In the genomic region with DNA sequence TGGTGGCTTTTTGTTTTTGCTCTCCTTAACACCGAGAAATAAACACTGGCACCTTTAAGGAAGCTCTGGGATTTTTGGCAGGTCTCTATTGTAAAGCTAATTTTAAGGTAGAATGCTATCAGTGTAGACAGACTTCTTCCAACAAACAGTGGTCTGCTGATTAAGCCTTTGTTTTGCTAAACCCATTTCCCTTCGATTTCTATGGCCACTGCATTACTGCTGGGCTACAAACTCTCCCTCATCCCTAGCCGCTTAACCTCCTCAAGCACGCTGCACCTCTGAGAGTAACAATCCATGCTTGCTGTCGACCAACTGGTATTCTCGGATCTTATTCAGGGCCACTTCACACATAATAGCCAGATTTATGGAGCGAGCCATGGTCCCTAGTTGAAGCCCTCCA, we compare ENCODE assay signal across 8 mouse cellular contexts. TPM values are rescaled to one million over a fixed set of nuclear protein-coding genes. Genes with fewer than 3 reads are reported as not detected.
DNase-seq lines count a peak whose midpoint lies in the region; ATAC-seq lines count a peak whose summit lies in the region.
"Had no signal": no experiment of that assay in that cellular context is flagged by ENCODE, and none has a peak within 500 bp of the region (broad histone marks: within the 10 kb centered on the region; RNA-seq: fewer than 3 reads in every experiment).

No protein-coding gene starts in this region.

- peak overlapping the region; percentile 92 for H3K4me3 ChIP-seq in neural tube, embryonic 11.5 days (ENCODE audit: low read depth, low read length)
- peak overlapping the region; percentile 98 for H3K4me3 ChIP-seq in forebrain, embryonic 10.5 days
- H3K4me3 ChIP-seq in liver, embryonic 13.5 days (replicated peaks), result peak overlapping the region; percentile 84

- peaks cover 5% of the 10 kb centered on the region; the same call in 1 of the 2 replicates for H3K4me1 ChIP-seq in neural tube, embryonic 11.5 days (ENCODE audit: control insufficient read depth, insufficient read depth, low read length)
- H3K4me1 ChIP-seq in forebrain, embryonic 10.5 days, result peaks cover 35% of the 10 kb centered on the region
- peaks cover 38% of the 10 kb centered on the region for H3K4me1 ChIP-seq in liver, embryonic 13.5 days (replicated peaks)

- 12% methylated on average over 7 of the region's 7 CpGs for WGBS in neural tube, embryonic 11.5 days
- WGBS in forebrain, embryonic 10.5 days, result 12% methylated on average over 7 of the region's 7 CpGs
- WGBS in liver, embryonic 13.5 days (ENCODE audit: insufficient replicate concordance), result 12% methylated on average over 7 of the region's 7 CpGs

- no peaks in the 10 kb centered on the region for H3K27me3 ChIP-seq in neural tube, embryonic 11.5 days (ENCODE audit: control insufficient read depth, insufficient read depth, low read length)
- H3K27me3 ChIP-seq in forebrain, embryonic 10.5 days (ENCODE audit: poor library complexity, severe bottlenecking), result no peaks in the 10 kb centered on the region
- H3K27me3 ChIP-seq in liver, embryonic 13.5 days, result no peaks in the 10 kb centered on the region

- H3K9me3 ChIP-seq in neural tube, embryonic 11.5 days (ENCODE audit: control insufficient read depth, low read length), result no peaks in the 10 kb centered on the region
- no peaks in the 10 kb centered on the region for H3K9me3 ChIP-seq in forebrain, embryonic 10.5 days
- no peaks in the 10 kb centered on the region for H3K9me3 ChIP-seq in liver, embryonic 13.5 days (replicated peaks)

- ATAC-seq in neural tube, embryonic 11.5 days (ENCODE audit: insufficient read depth, low FRiP score, low TSS enrichment), result no peak
- ATAC-seq in liver, embryonic 13.5 days (ENCODE audit: low read depth), result no peak

- peak overlapping the region; percentile 98 for H3K4me2 ChIP-seq in neural tube, embryonic 11.5 days (ENCODE audit: low read depth)
- peak overlapping the region; percentile 99 for H3K4me2 ChIP-seq in liver, embryonic 13.5 days

- H3K36me3 ChIP-seq in neural tube, embryonic 11.5 days (ENCODE audit: control insufficient read depth, insufficient read depth, low read length), result no peaks in the 10 kb centered on the region
- peaks cover 11% of the 10 kb centered on the region for H3K36me3 ChIP-seq in forebrain, embryonic 10.5 days (replicated peaks)
- peaks cover 4% of the 10 kb centered on the region for H3K36me3 ChIP-seq in liver, embryonic 13.5 days

- no peak for DNase-seq in neural tube, embryonic 11.5 days (ENCODE audit: low spot score)
- no peak for DNase-seq in neural tube, embryonic 10.5 days (ENCODE audit: extremely low spot score, low spot score)
- DNase-seq in forebrain, embryonic 10.5 days (ENCODE audit: extremely low spot score, low spot score), result peak; percentile 25
- DNase-seq in liver, embryonic 13.5 days, result no peak
- no peak for DNase-seq in urinary bladder, postnatal 36 days (ENCODE audit: low spot score in 2 of 2)
- no peak for DNase-seq in gastrocnemius, adult 8-10 months (ENCODE audit: low spot score in 2 of 2)
- no peak for DNase-seq in layer of hippocampus, adult 8-10 months (ENCODE audit: low spot score in 2 of 2)
- DNase-seq: thymus, adult 2 months had no signal

- peak overlapping the region; percentile 26 for H3K9ac ChIP-seq in neural tube, embryonic 11.5 days (ENCODE audit: low read length)
- H3K9ac ChIP-seq in liver, embryonic 13.5 days, result peak overlapping the region; percentile 95

- H3K27ac ChIP-seq in neural tube, embryonic 11.5 days (ENCODE audit: low read depth, low read length), result no peak overlapping the region
- H3K27ac ChIP-seq in forebrain, embryonic 10.5 days, result peak overlapping the region; percentile 99
- H3K27ac ChIP-seq in liver, embryonic 13.5 days, result peak overlapping the region; percentile 99; the same call in 1 of the 2 replicates

RNA-seq across cellular contexts. Expression of a gene that starts 1.3 kb away (rescaled TPM):
- 15.8 and 17.1 TPM in 2 replicates for polyA plus RNA-seq in neural tube, embryonic 11.5 days (2014; fragmentation: Nextera tagmentation; extraction: Ambion mirVana)
- polyA plus RNA-seq in forebrain, embryonic 10.5 days (2016; fragmentation: Nextera tagmentation; extraction: Ambion mirVana), result 14.2 and 14.3 TPM in 2 replicates
- polyA plus RNA-seq in liver, embryonic 13.5 days (2015; fragmentation: Nextera tagmentation; extraction: Ambion mirVana), result 6.0 and 6.5 TPM in 2 replicates
- total RNA-seq in gastrocnemius, adult 8-10 months (2022), result 10 to 100 TPM; 66.1 to 80.3 (median 73.0) TPM
- 10 to 100 TPM; 33.8 to 37.9 (median 35.9) TPM for total RNA-seq in layer of hippocampus, adult 8-10 months (2022)

RNA-seq across cellular contexts. Expression of a gene that starts 18.5 kb away (rescaled TPM):
- 69.4 and 75.1 TPM in 2 replicates for polyA plus RNA-seq in neural tube, embryonic 11.5 days (2014; fragmentation: Nextera tagmentation; extraction: Ambion mirVana)
- polyA plus RNA-seq in forebrain, embryonic 10.5 days (2016; fragmentation: Nextera tagmentation; extraction: Ambion mirVana), result 72.6 and 75.2 TPM in 2 replicates
- 39.6 and 40.2 TPM in 2 replicates for polyA plus RNA-seq in liver, embryonic 13.5 days (2015; fragmentation: Nextera tagmentation; extraction: Ambion mirVana)
- 10 to 100 TPM; 35.9 to 42.5 (median 39.9) TPM for total RNA-seq in gastrocnemius, adult 8-10 months (2022)
- total RNA-seq in layer of hippocampus, adult 8-10 months (2022), result 10 to 100 TPM; 63.2 to 84.2 (median 72.6) TPM

RNA-seq across cellular contexts. Expression of a gene that starts 20.3 kb away (rescaled TPM):
- polyA plus RNA-seq in neural tube, embryonic 11.5 days (2014; fragmentation: Nextera tagmentation; extraction: Ambion mirVana), result 7.2 and 7.9 TPM in 2 replicates
- polyA plus RNA-seq in forebrain, embryonic 10.5 days (2016; fragmentation: Nextera tagmentation; extraction: Ambion mirVana), result 9.1 and 9.5 TPM in 2 replicates
- 18.6 and 21.7 TPM in 2 replicates for polyA plus RNA-seq in liver, embryonic 13.5 days (2015; fragmentation: Nextera tagmentation; extraction: Ambion mirVana)
- 1 to 10 TPM; 2.7 to 4.1 (median 3.9) TPM for total RNA-seq in gastrocnemius, adult 8-10 months (2022)
- total RNA-seq in layer of hippocampus, adult 8-10 months (2022), result 10 to 100 TPM in 1 of 4 experiments, 1 to 10 TPM in 3; 5.7 to 11.3 (median 8.1) TPM

RNA-seq across cellular contexts. Expression of a gene that starts 36.2 kb away (rescaled TPM):
- polyA plus RNA-seq in neural tube, embryonic 11.5 days (2014; fragmentation: Nextera tagmentation; extraction: Ambion mirVana), result 5.6 and 6.7 TPM in 2 replicates
- 12.6 and 12.9 TPM in 2 replicates for polyA plus RNA-seq in forebrain, embryonic 10.5 days (2016; fragmentation: Nextera tagmentation; extraction: Ambion mirVana)
- polyA plus RNA-seq in liver, embryonic 13.5 days (2015; fragmentation: Nextera tagmentation; extraction: Ambion mirVana), result 3.6 and 4.7 TPM in 2 replicates
- total RNA-seq in gastrocnemius, adult 8-10 months (2022), result under 1 TPM in 2 of 4 experiments, not detected in 2; 0.07 to 0.11 TPM
- 1 to 10 TPM; 4.8 to 7.5 (median 5.5) TPM for total RNA-seq in layer of hippocampus, adult 8-10 months (2022)

RNA-seq across cellular contexts. Expression of a gene that starts 44.4 kb away (rescaled TPM):
- not detected in 2 replicates for polyA plus RNA-seq in neural tube, embryonic 11.5 days (2014; fragmentation: Nextera tagmentation; extraction: Ambion mirVana)
- not detected in 2 replicates for polyA plus RNA-seq in forebrain, embryonic 10.5 days (2016; fragmentation: Nextera tagmentation; extraction: Ambion mirVana)
- not detected in 2 replicates for polyA plus RNA-seq in liver, embryonic 13.5 days (2015; fragmentation: Nextera tagmentation; extraction: Ambion mirVana)
- total RNA-seq in gastrocnemius, adult 8-10 months (2022), result not detected
- under 1 TPM in 1 of 4 experiments, not detected in 3; 0.20 TPM for total RNA-seq in layer of hippocampus, adult 8-10 months (2022)
